Mouse (Mus musculus) bone marrow, adult 2 months (tissue): ENCODE measurements around the gene Supt5.

Experiments used
- CTCF ChIP-seq: fragments of 200-500 bp; IDR thresholded peaks from 2 replicates; pipeline ENCODE4 v1.5.1; 2011; ENCODE audit warnings: low read length, control low read depth; ENCODE audit not compliant: control insufficient read depth, insufficient read depth
- POLR2A ChIP-seq: fragments of 200-500 bp; IDR thresholded peaks from 2 replicates; pipeline ENCODE4 v1.6.1; 2011; ENCODE audit warnings: low read depth, mild to moderate bottlenecking, control low read depth, low read length, borderline replicate concordance; ENCODE audit not compliant: control insufficient read depth

GRCm38 (mm10) chr7:28354596-28354995 is 16.1 kb upstream of the Supt5 start:
- no peak for TF ChIP-seq CTCF
- TF ChIP-seq POLR2A, result no peak
